Mouse (Mus musculus): ENCODE measurements around the gene Gjc2.

GRCm38 (mm10) chr11:59212892-59213494, 30.0 kb upstream of the Gjc2 start:
- TF ChIP-seq EP300 (IDR thresholded peaks at IDR 0.05; ENCODE audit: low read depth) (no peak), CTCF (IDR thresholded peaks at IDR 0.05; ENCODE audit: low read depth) (no peak)
